Mouse (Mus musculus) midbrain, embryonic 15.5 days (tissue): Measurements from ENCODE around the gene Ccdc117. TPM values are rescaled to one million over a fixed set of nuclear protein-coding genes. Genes with fewer than 3 reads are reported as not detected.
A peak's percentile ranks its signal among the peaks of the same experiment; 100 is the strongest.

Experiments
- ATAC-seq: fragments of 200-750 bp; cut with Nextera tagmentation; replicated peaks from 2 replicates; pipeline ENCODE4 v1.8.0; 2017; ENCODE audit warnings: moderate TSS enrichment
- H3K27ac ChIP-seq: fragments of 300-500 bp; sonication (generic); 2 replicates; pipeline ENCODE4 v1.5.1; 2015; ENCODE audit warnings: mild to moderate bottlenecking, inconsistent platforms
- H3K27me3 ChIP-seq: fragments of 300-500 bp; sonication (generic); replicated peaks from 2 replicates; pipeline ENCODE4 v1.6.1; 2015; ENCODE audit warnings: inconsistent platforms
- H3K36me3 ChIP-seq: fragments of 300-500 bp; sonication (generic); replicated peaks from 2 replicates; pipeline ENCODE4 v1.6.1; 2015; ENCODE audit warnings: inconsistent platforms
- H3K4me1 ChIP-seq: fragments of 300-500 bp; sonication (generic); 2 replicates; pipeline ENCODE4 v1.6.1; 2015; ENCODE audit warnings: inconsistent platforms
- H3K4me2 ChIP-seq: fragments of 300-500 bp; sonication (generic); 2 replicates; pipeline ENCODE4 v1.6.1; 2015; ENCODE audit warnings: inconsistent platforms, mild to moderate bottlenecking, moderate library complexity
- H3K4me3 ChIP-seq: fragments of 300-500 bp; sonication (generic); 2 replicates; pipeline ENCODE4 v1.5.1; 2015; ENCODE audit warnings: mild to moderate bottlenecking, inconsistent platforms
- H3K9ac ChIP-seq: fragments of 300-500 bp; sonication (generic); 2 replicates; pipeline ENCODE4 v1.6.1; 2015; ENCODE audit warnings: mild to moderate bottlenecking, inconsistent platforms
- H3K9me3 ChIP-seq: fragments of 300-500 bp; sonication (generic); 2 replicates; pipeline ENCODE4 v1.6.1; 2016; ENCODE audit warnings: inconsistent platforms
- WGBS: fragments of 180-500 bp; shearing (Covaris S2); methylation state at CpG from one replicate; pipeline ENCODE4 v1.1.7; 2015; ENCODE audit warnings: mixed read lengths; 5-methylcytosine and 5-hydroxymethylcytosine counted together
- polyA plus RNA-seq: library from polyadenylated mRNA; unstranded; fragments of >200 nt; fragmentation: Nextera tagmentation; extraction: Ambion mirVana; gene quantifications from 2 replicates; pipeline ENCODE4 v1.2.1, GENCODE M21; 2015

Gene Ccdc117
- polyA plus RNA-seq, 1 experiment from 2014 or later, result 12.1 TPM

GRCm38 (mm10) chr11:5528841-5529240, 13.1 kb downstream of the Ccdc117 start:
- Histone ChIP-seq H3K4me1 (peaks cover 5% of the 10 kb centered on the region), H3K4me3 (no peak overlapping the region), H3K9ac (no peak overlapping the region), H3K27ac (no peak overlapping the region), H3K4me2 (no peak overlapping the region), H3K9me3 (no peaks in the 10 kb centered on the region), H3K27me3 (no peaks in the 10 kb centered on the region), H3K36me3 (peaks cover 49% of the 10 kb centered on the region)
- 71% methylated on average over 5 of the region's 5 CpGs for WGBS
- no peak for ATAC-seq

- Histone ChIP-seq H3K9ac (no peak overlapping the region), H3K4me1 (peaks cover 13% of the 10 kb centered on the region), H3K4me2 (no peak overlapping the region), H3K4me3 (no peak overlapping the region), H3K36me3 (peaks cover 49% of the 10 kb centered on the region), H3K27me3 (no peaks in the 10 kb centered on the region), H3K27ac (no peak overlapping the region), H3K9me3 (no peaks in the 10 kb centered on the region)
- no peak for ATAC-seq
- WGBS, result 83% methylated on average over 5 of the region's 5 CpGs
Observed at GRCm38 (mm10) chr11:5527865-5528523, 14.0 kb downstream of the Ccdc117 start.

- no peak overlapping the region for H3K27ac ChIP-seq
- no peak for ATAC-seq
Observed at GRCm38 (mm10) chr11:5526573-5527439, 15.2 kb downstream of the Ccdc117 start.

GRCm38 (mm10) chr11:5525418-5525817, 16.6 kb downstream of the Ccdc117 start:
- WGBS, result 87% methylated on average over 4 of the region's 4 CpGs
- H3K4me2 ChIP-seq, result no peak overlapping the region

More at GRCm38 (mm10) chr11:5526573-5527439, 15.2 kb downstream of the Ccdc117 start:
- WGBS, result 95% methylated on average over 7 of the region's 7 CpGs
- Histone ChIP-seq H3K4me2 (no peak overlapping the region), H3K4me3 (no peak overlapping the region), H3K36me3 (peaks cover 48% of the 10 kb centered on the region), H3K9me3 (no peaks in the 10 kb centered on the region), H3K27me3 (no peaks in the 10 kb centered on the region), H3K9ac (no peak overlapping the region), H3K4me1 (peaks cover 25% of the 10 kb centered on the region)

GRCm38 (mm10) chr11:5522798-5523415, 19.1 kb downstream of the Ccdc117 start:
- no peak overlapping the region for H3K4me3 ChIP-seq
- H3K9ac ChIP-seq, result no peak overlapping the region
- ATAC-seq, result no peak
- H3K4me1 ChIP-seq, result peaks cover 27% of the 10 kb centered on the region
- WGBS, result 91% methylated on average over 11 of the region's 11 CpGs
- H3K36me3 ChIP-seq, result peaks cover 32% of the 10 kb centered on the region
- H3K27me3 ChIP-seq, result no peaks in the 10 kb centered on the region
- no peak overlapping the region for H3K27ac ChIP-seq
- no peaks in the 10 kb centered on the region for H3K9me3 ChIP-seq
- H3K4me2 ChIP-seq, result peak overlapping the region; percentile 72; the same call in 1 of the 2 replicates

More at GRCm38 (mm10) chr11:5525418-5525817, 16.6 kb downstream of the Ccdc117 start:
- Histone ChIP-seq H3K9me3 (no peaks in the 10 kb centered on the region), H3K9ac (no peak overlapping the region), H3K4me1 (peaks cover 27% of the 10 kb centered on the region), H3K4me3 (no peak overlapping the region), H3K27ac (no peak overlapping the region), H3K27me3 (no peaks in the 10 kb centered on the region), H3K36me3 (peaks cover 37% of the 10 kb centered on the region)
- no peak for ATAC-seq

- Histone ChIP-seq H3K4me1 (peaks cover 27% of the 10 kb centered on the region), H3K36me3 (peaks cover 32% of the 10 kb centered on the region), H3K27me3 (no peaks in the 10 kb centered on the region), H3K4me2 (peak overlapping the region; percentile 72), H3K9me3 (no peaks in the 10 kb centered on the region), H3K9ac (peak overlapping the region; percentile 98), H3K4me3 (peak overlapping the region; percentile 95), H3K27ac (peak overlapping the region; percentile 94)
- WGBS, result under 1% methylated on average over 34 of the region's 34 CpGs
- ATAC-seq, result peak; percentile 29
Observed at GRCm38 (mm10) chr11:5521516-5522291, 20.3 kb downstream of the Ccdc117 start.

GRCm38 (mm10) chr11:5521266-5521515, 20.8 kb downstream of the Ccdc117 start:
- H3K36me3 ChIP-seq, result peaks cover 32% of the 10 kb centered on the region
- H3K9me3 ChIP-seq, result no peaks in the 10 kb centered on the region
- peak overlapping the region; percentile 94 for H3K27ac ChIP-seq
- peaks cover 27% of the 10 kb centered on the region for H3K4me1 ChIP-seq
- peak overlapping the region; percentile 95 for H3K4me3 ChIP-seq
- peak overlapping the region; percentile 98 for H3K9ac ChIP-seq
- WGBS, result 0% methylated on average over 13 of the region's 13 CpGs
- ATAC-seq, result peak; percentile 61; the same call in 1 of the 2 replicates
- H3K4me2 ChIP-seq, result peak overlapping the region; percentile 72
- H3K27me3 ChIP-seq, result no peaks in the 10 kb centered on the region

- Histone ChIP-seq H3K4me3 (peak within 1 kb of the TSS; percentile 95), H3K27me3 (no peaks in the 10 kb centered on the region), H3K9me3 (no peaks in the 10 kb centered on the region), H3K4me1 (peaks cover 27% of the 10 kb centered on the region), H3K4me2 (peak within 1 kb of the TSS; percentile 72), H3K27ac (peak within 1 kb of the TSS; percentile 94), H3K9ac (peak within 1 kb of the TSS; percentile 98), H3K36me3 (peaks cover 28% of the 10 kb centered on the region)
- WGBS, result under 1% methylated on average over 72 of the region's 72 CpGs
- peak; percentile 98 for ATAC-seq
Observed at GRCm38 (mm10) chr11:5520412-5521265, 21.3 kb downstream of the Ccdc117 start, which contains the start of gene Xbp1. TSS of gene Xbp1 (plus strand) at chr11:5520659.

GRCm38 (mm10) chr11:5519681-5520080, 22.3 kb downstream of the Ccdc117 start:
- Histone ChIP-seq H3K4me3 (0 out of 2 replicates have a peak overlapping the region, but pooled peaks have one; percentile 95), H3K4me1 (peaks cover 27% of the 10 kb centered on the region), H3K27me3 (no peaks in the 10 kb centered on the region), H3K9me3 (no peaks in the 10 kb centered on the region), H3K36me3 (peaks cover 19% of the 10 kb centered on the region), H3K27ac (no peak overlapping the region; the same call in 1 of the 2 replicates), H3K4me2 (no peak overlapping the region), H3K9ac (no peak overlapping the region)
- ATAC-seq, result no peak
- WGBS, result 87% methylated on average over 3 of the region's 3 CpGs

- Histone ChIP-seq H3K9ac (no peak overlapping the region), H3K27ac (no peak overlapping the region), H3K36me3 (no peaks in the 10 kb centered on the region), H3K4me3 (no peak overlapping the region), H3K4me1 (peaks cover 7% of the 10 kb centered on the region), H3K4me2 (no peak overlapping the region), H3K27me3 (no peaks in the 10 kb centered on the region), H3K9me3 (no peaks in the 10 kb centered on the region)
- WGBS, result 84% methylated on average over 6 of the region's 6 CpGs
- ATAC-seq, result no peak
Observed at GRCm38 (mm10) chr11:5517346-5517745, 24.6 kb downstream of the Ccdc117 start.

GRCm38 (mm10) chr11:5516617-5517016, 25.4 kb downstream of the Ccdc117 start:
- no peaks in the 10 kb centered on the region for H3K4me1 ChIP-seq
- ATAC-seq, result no peak
- no peak overlapping the region for H3K9ac ChIP-seq
- no peaks in the 10 kb centered on the region for H3K9me3 ChIP-seq
- H3K27ac ChIP-seq, result no peak overlapping the region
- no peak overlapping the region for H3K4me2 ChIP-seq
- H3K4me3 ChIP-seq, result no peak overlapping the region
- no peaks in the 10 kb centered on the region for H3K27me3 ChIP-seq
- WGBS, result 92% methylated on average over 14 of the region's 14 CpGs
- H3K36me3 ChIP-seq, result no peaks in the 10 kb centered on the region
